Mouse (Mus musculus) hindbrain, embryonic 13.5 days (tissue): ENCODE measurements around the gene Zswim5. TPM values are rescaled to one million over a fixed set of nuclear protein-coding genes. Genes with fewer than 3 reads are reported as not detected.
A peak's percentile ranks its signal among the peaks of the same experiment; 100 is the strongest.

Source experiments
- ATAC-seq: fragments of 200-750 bp; cut with Nextera tagmentation; 2 replicates; pipeline ENCODE4 v1.8.0; 2017; ENCODE audit warnings: moderate TSS enrichment; ENCODE audit not compliant: low FRiP score
- H3K27ac ChIP-seq: fragments of 300-500 bp; sonication (generic); 2 replicates; pipeline ENCODE4 v1.5.1; 2015; ENCODE audit warnings: inconsistent platforms, mild to moderate bottlenecking, moderate library complexity
- H3K27me3 ChIP-seq: fragments of 300-500 bp; sonication (generic); 2 replicates; pipeline ENCODE4 v1.6.1; 2015; ENCODE audit warnings: mild to moderate bottlenecking, inconsistent platforms
- H3K36me3 ChIP-seq: fragments of 300-500 bp; sonication (generic); 2 replicates; pipeline ENCODE4 v1.6.1; 2015; ENCODE audit warnings: mild to moderate bottlenecking, inconsistent platforms
- H3K4me1 ChIP-seq: fragments of 300-500 bp; sonication (generic); replicated peaks from 2 replicates; pipeline ENCODE4 v1.6.1; 2015; ENCODE audit warnings: inconsistent platforms
- H3K4me2 ChIP-seq: fragments of 300-500 bp; sonication (generic); 2 replicates; pipeline ENCODE4 v1.6.1; 2015; ENCODE audit warnings: inconsistent platforms, mild to moderate bottlenecking, moderate library complexity
- H3K4me3 ChIP-seq: fragments of 300-500 bp; sonication (generic); 2 replicates; pipeline ENCODE4 v1.5.1; 2015; ENCODE audit warnings: mild to moderate bottlenecking, inconsistent platforms
- H3K9ac ChIP-seq: fragments of 300-500 bp; sonication (generic); 2 replicates; pipeline ENCODE4 v1.6.1; 2015; ENCODE audit warnings: mild to moderate bottlenecking, inconsistent platforms
- H3K9me3 ChIP-seq: fragments of 300-500 bp; sonication (generic); 2 replicates; pipeline ENCODE4 v1.6.1; 2016; ENCODE audit warnings: inconsistent platforms
- WGBS: fragments of 180-500 bp; shearing (Covaris S2); methylation state at CpG from one replicate; pipeline ENCODE4 v1.1.7; 2015; 5-methylcytosine and 5-hydroxymethylcytosine counted together
- polyA plus RNA-seq: library from polyadenylated mRNA; unstranded; fragments of >200 nt; fragmentation: Nextera tagmentation; extraction: Ambion mirVana; gene quantifications from 2 replicates; pipeline ENCODE4 v1.2.1, GENCODE M21; 2015

Zswim5 gene
- polyA plus RNA-seq, 1 experiment from 2014 or later = 8.5 TPM

- H3K9ac ChIP-seq = peak overlapping the region; percentile 91
- peak; percentile 22; the same call in 1 of the 2 replicates for ATAC-seq
- H3K36me3 ChIP-seq = peaks cover 35% of the 10 kb centered on the region
- peak overlapping the region; percentile 98 for H3K4me3 ChIP-seq
- peak overlapping the region; percentile 92 for H3K27ac ChIP-seq
- peaks cover 29% of the 10 kb centered on the region for H3K4me1 ChIP-seq
- under 1% methylated on average over 16 of the region's 16 CpGs for WGBS
- no peaks in the 10 kb centered on the region for H3K9me3 ChIP-seq
- no peaks in the 10 kb centered on the region for H3K27me3 ChIP-seq
- H3K4me2 ChIP-seq = peak overlapping the region; percentile 96
Measured at GRCm38 (mm10) chr4:116995798-116996135, 118.6 kb downstream of the Zswim5 start.

- 94% methylated on average over 17 of the region's 17 CpGs for WGBS
- H3K36me3 ChIP-seq = peaks cover 73% of the 10 kb centered on the region
- H3K9me3 ChIP-seq = no peaks in the 10 kb centered on the region
- peaks cover 16% of the 10 kb centered on the region for H3K4me1 ChIP-seq
- H3K27ac ChIP-seq = no peak overlapping the region
- H3K9ac ChIP-seq = no peak overlapping the region
- no peak overlapping the region for H3K4me3 ChIP-seq
- ATAC-seq = no peak
- H3K27me3 ChIP-seq = no peaks in the 10 kb centered on the region
- no peak overlapping the region for H3K4me2 ChIP-seq
Measured at GRCm38 (mm10) chr4:116999513-117000154, 122.5 kb downstream of the Zswim5 start.

- 91% methylated on average over 16 of the region's 16 CpGs for WGBS
- Histone ChIP-seq H3K27me3 (no peaks in the 10 kb centered on the region), H3K36me3 (peaks cover 75% of the 10 kb centered on the region), H3K4me1 (no peaks in the 10 kb centered on the region), H3K4me3 (no peak overlapping the region), H3K27ac (no peak overlapping the region), H3K9me3 (no peaks in the 10 kb centered on the region), H3K4me2 (no peak overlapping the region), H3K9ac (no peak overlapping the region)
- ATAC-seq = no peak
Measured at GRCm38 (mm10) chr4:117001957-117002356, 124.8 kb downstream of the Zswim5 start.

GRCm38 (mm10) chr4:117002543-117003521 lies 125.7 kb downstream of the Zswim5 start:
- H3K36me3 ChIP-seq = peaks cover 70% of the 10 kb centered on the region
- 57% methylated on average over 38 of the region's 38 CpGs for WGBS
- H3K4me1 ChIP-seq = no peaks in the 10 kb centered on the region
- H3K4me2 ChIP-seq = no peak overlapping the region
- H3K27me3 ChIP-seq = no peaks in the 10 kb centered on the region
- no peak overlapping the region for H3K9ac ChIP-seq
- peak; percentile 60 for ATAC-seq
- no peak overlapping the region for H3K4me3 ChIP-seq
- H3K9me3 ChIP-seq = no peaks in the 10 kb centered on the region
- no peak overlapping the region for H3K27ac ChIP-seq

DNA sequence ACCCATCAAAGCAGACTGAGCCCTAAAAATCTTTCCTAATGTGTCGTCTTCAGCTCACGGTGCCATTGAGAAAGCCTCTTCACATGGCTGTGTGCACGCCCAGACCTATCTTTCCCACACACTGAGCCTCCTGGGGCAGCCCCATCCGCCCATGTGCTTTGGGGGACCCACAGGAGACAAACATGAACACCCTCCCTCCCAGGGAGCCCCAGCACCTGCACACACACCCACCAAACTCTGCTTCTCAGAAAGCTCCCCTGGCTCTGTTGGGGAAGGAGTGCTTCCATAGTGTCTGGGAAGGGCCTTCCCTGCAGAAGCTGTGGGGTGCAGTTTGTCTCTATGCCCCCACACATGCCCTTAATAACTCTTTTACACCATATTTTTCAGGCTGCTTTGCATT lies 127.5 kb downstream of the Zswim5 start:
- 88% methylated on average over 4 of the region's 4 CpGs for WGBS

DNA sequence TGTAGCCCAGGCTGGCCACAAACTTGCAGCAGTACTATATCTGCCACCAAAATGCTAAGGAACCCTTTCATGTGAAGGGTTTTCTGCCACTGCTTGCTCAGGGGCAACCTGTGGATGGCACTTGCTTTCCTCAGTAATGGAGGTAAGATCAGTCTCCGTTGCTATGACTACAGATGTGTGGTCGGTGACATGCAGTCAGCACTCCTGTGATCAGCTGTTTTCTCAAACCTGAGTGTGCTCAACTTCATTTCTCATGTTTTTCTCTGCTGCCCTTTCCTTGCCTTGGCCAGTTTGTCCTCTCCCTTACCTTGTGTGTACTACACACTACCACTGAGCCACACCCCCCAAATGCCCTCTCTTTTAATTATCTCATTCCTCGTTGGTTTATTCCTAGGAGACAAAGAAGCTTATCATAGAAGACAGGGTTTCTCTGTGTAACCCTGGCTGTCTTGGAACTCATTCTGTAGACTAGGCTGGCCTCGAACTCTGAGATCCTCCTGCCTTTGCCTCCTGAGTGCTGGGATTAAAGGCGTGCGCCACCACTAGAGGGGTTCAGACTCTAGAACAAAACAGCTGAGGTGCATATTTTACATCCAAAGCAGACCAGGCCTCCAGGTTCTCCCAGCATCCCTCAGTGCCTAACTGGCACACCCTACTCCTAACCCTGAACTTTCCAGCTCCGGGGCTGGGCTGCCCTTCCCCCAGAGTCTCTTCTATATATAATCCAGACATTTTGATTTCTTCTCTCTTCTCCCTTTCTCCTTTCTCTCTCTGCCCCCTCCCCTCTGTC lies 128.6 kb downstream of the Zswim5 start:
- 77% methylated on average over 7 of the region's 7 CpGs for WGBS
- Histone ChIP-seq H3K4me1 (no peaks in the 10 kb centered on the region), H3K9me3 (no peaks in the 10 kb centered on the region), H3K4me3 (no peak overlapping the region), H3K9ac (no peak overlapping the region), H3K27me3 (no peaks in the 10 kb centered on the region), H3K27ac (no peak overlapping the region), H3K4me2 (no peak overlapping the region), H3K36me3 (peaks cover 41% of the 10 kb centered on the region)
- ATAC-seq = no peak

More for the DNA sequence above, 127.5 kb downstream of the Zswim5 start:
- H3K36me3 ChIP-seq = peaks cover 53% of the 10 kb centered on the region
- H3K9ac ChIP-seq = no peak overlapping the region
- no peak overlapping the region for H3K4me3 ChIP-seq
- H3K4me2 ChIP-seq = no peak overlapping the region
- H3K27me3 ChIP-seq = no peaks in the 10 kb centered on the region
- no peaks in the 10 kb centered on the region for H3K9me3 ChIP-seq
- no peaks in the 10 kb centered on the region for H3K4me1 ChIP-seq
- no peak overlapping the region for H3K27ac ChIP-seq
- no peak for ATAC-seq

DNA sequence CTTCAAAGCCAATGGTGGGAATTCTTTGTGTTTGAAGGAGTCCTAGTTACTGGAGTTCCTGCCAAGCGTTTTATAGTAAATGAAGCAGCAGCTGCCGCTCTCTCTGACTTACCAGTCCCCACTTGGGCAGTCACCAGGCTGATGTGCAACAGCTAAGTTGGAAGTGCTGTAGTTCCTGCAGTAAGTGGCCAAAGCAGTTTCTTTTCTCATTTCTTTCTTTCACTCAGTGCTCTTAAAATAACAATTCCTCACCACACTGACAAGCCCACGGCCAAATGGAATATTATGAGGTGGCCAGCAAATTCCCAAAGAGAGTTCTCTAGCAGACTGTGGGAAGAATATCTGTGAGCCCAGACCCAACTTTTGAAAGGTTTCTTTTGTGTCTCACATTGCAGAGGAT lies 129.9 kb downstream of the Zswim5 start:
- Histone ChIP-seq H3K9me3 (no peaks in the 10 kb centered on the region), H3K9ac (no peak overlapping the region), H3K4me2 (no peak overlapping the region), H3K36me3 (peaks cover 30% of the 10 kb centered on the region), H3K27ac (no peak overlapping the region), H3K27me3 (no peaks in the 10 kb centered on the region), H3K4me1 (no peaks in the 10 kb centered on the region), H3K4me3 (no peak overlapping the region)
- ATAC-seq = no peak
- 65% methylated on average over 3 of the region's 3 CpGs for WGBS

- ATAC-seq = no peak
- Histone ChIP-seq H3K9me3 (no peaks in the 10 kb centered on the region), H3K4me2 (no peak overlapping the region), H3K4me3 (no peak overlapping the region), H3K27me3 (no peaks in the 10 kb centered on the region), H3K36me3 (no peaks in the 10 kb centered on the region), H3K9ac (no peak overlapping the region), H3K4me1 (no peaks in the 10 kb centered on the region), H3K27ac (no peak overlapping the region)
- 90% methylated on average over 5 of the region's 5 CpGs for WGBS
Measured at GRCm38 (mm10) chr4:117010231-117010630, 133.1 kb downstream of the Zswim5 start.

GRCm38 (mm10) chr4:117013596-117013995 lies 136.4 kb downstream of the Zswim5 start:
- Histone ChIP-seq H3K36me3 (no peaks in the 10 kb centered on the region), H3K27ac (no peak overlapping the region), H3K9me3 (no peaks in the 10 kb centered on the region), H3K4me3 (no peak overlapping the region), H3K4me1 (no peaks in the 10 kb centered on the region), H3K4me2 (no peak overlapping the region), H3K9ac (no peak overlapping the region), H3K27me3 (no peaks in the 10 kb centered on the region)
- WGBS = 88% methylated on average over 6 of the region's 6 CpGs
- no peak for ATAC-seq

DNA sequence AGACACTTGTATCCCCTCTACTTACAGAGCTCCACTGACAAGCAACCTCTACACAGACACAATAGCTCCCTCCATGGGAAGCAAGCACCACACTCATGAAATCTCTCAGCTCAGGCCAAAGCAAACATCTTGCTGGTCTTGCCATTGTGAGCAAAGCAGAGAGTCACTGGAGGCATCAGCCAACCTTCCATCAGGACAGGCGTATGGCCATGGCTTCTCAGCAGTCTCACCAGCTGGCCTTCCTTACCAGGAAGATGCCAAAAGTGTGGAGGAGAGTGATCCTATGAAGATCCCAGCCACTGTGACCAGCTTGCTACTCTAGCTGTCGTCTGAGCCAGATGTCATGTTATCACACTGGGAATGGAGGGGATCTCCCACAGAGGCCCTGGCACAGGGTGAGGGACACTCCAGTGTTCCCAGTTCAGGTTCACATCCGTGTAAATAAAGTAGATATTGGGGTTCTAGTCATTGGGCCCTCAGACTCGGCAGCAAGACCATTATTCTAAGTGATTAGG lies 137.8 kb downstream of the Zswim5 start:
- H3K27me3 ChIP-seq = no peaks in the 10 kb centered on the region
- no peak overlapping the region for H3K4me2 ChIP-seq
- no peak overlapping the region for H3K4me3 ChIP-seq
- peaks cover 3% of the 10 kb centered on the region for H3K4me1 ChIP-seq
- H3K36me3 ChIP-seq = no peaks in the 10 kb centered on the region
- H3K9ac ChIP-seq = no peak overlapping the region
- H3K9me3 ChIP-seq = no peaks in the 10 kb centered on the region
- no peak for ATAC-seq
- H3K27ac ChIP-seq = no peak overlapping the region
- 64% methylated on average over 4 of the region's 4 CpGs for WGBS

- H3K9me3 ChIP-seq = no peaks in the 10 kb centered on the region
- no peak overlapping the region for H3K27ac ChIP-seq
- ATAC-seq = no peak
- no peak overlapping the region for H3K9ac ChIP-seq
- H3K36me3 ChIP-seq = peaks cover 8% of the 10 kb centered on the region
- no peak overlapping the region for H3K4me2 ChIP-seq
- no peaks in the 10 kb centered on the region for H3K27me3 ChIP-seq
- H3K4me1 ChIP-seq = peaks cover 11% of the 10 kb centered on the region
- no peak overlapping the region for H3K4me3 ChIP-seq
- WGBS = 96% methylated on average over 2 of the region's 2 CpGs
Measured at GRCm38 (mm10) chr4:117017738-117018137, 140.6 kb downstream of the Zswim5 start.

- 86% methylated on average over 7 of the region's 7 CpGs for WGBS
- no peaks in the 10 kb centered on the region for H3K9me3 ChIP-seq
- ATAC-seq = no peak
Measured at GRCm38 (mm10) chr4:117018327-117018726, 141.2 kb downstream of the Zswim5 start.

More at GRCm38 (mm10) chr4:117018327-117018726, 141.2 kb downstream of the Zswim5 start:
- H3K36me3 ChIP-seq = peaks cover 14% of the 10 kb centered on the region
- peaks cover 11% of the 10 kb centered on the region for H3K4me1 ChIP-seq
- H3K4me2 ChIP-seq = no peak overlapping the region
- no peak overlapping the region for H3K4me3 ChIP-seq
- H3K27me3 ChIP-seq = no peaks in the 10 kb centered on the region
- H3K9ac ChIP-seq = no peak overlapping the region
- no peak overlapping the region for H3K27ac ChIP-seq
